Mouse (Mus musculus): Measurements from ENCODE around the gene Zdhhc18. TPM values are rescaled to one million over a fixed set of nuclear protein-coding genes. Genes with fewer than 3 reads are reported as not detected.

The Zdhhc18 gene
- polyA plus RNA-seq, 1 experiment from 2014 or later = 4.5 TPM

DNA sequence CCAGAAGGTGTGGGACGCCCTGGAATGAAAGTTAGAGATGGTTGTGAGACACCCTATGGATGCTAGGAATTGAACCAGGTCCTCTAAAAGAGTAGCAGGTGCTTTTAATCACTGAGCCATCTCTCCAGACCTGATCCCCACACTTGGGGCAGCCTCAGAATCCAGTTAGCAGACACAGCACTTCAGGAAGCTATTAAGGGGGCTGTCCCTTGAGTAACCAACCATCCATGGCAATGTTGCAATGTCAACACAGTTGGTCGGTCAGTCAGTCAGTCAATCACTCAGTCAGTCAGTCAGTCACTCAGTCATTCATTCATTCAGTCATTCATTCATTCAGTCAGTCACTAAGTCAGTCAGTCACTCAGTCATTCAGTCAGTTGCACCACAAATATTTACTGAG, 21.4 kb downstream of the Zdhhc18 start:
- H3K4me1 ChIP-seq = peaks cover 21% of the 10 kb centered on the region
- WGBS = 67% methylated on average over 2 of the region's 2 CpGs
- H3K4me2 ChIP-seq (replicated peaks) = no peak overlapping the region

DNA sequence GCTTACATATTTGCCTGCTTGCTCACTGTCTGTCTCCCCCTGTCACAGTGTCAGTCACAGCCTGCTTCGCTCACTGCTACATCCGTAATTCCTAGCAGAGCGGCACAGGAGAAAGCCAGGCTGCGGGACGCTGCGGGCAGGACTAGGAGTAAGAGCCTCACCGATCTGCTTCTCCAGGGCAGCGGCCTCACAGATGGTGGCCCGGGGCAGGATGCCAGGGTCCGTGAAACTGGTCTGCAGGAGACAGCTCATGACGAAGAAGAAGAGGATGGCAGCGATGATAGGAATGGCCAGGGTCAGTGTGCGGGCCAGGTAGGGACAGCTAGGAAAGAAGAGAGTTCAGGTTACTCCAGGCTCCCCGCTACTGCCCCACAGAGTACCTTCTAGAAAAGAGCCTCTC, 22.9 kb downstream of the Zdhhc18 start:
- Histone ChIP-seq H3K27ac (no peak overlapping the region), H3K36me3 (peaks cover 34% of the 10 kb centered on the region), H3K9ac (no peak overlapping the region), H3K9me3 (no peaks in the 10 kb centered on the region), H3K4me2 (replicated peaks) (no peak overlapping the region), H3K27me3 (no peaks in the 10 kb centered on the region), H3K4me1 (peaks cover 15% of the 10 kb centered on the region), H3K4me3 (no peak overlapping the region)
- WGBS = 90% methylated on average over 14 of the region's 14 CpGs
- ATAC-seq (ENCODE audit: insufficient number of reproducible peaks, insufficient read depth, low FRiP score, low TSS enrichment) = no peak

More for the DNA sequence above, 21.4 kb downstream of the Zdhhc18 start:
- Histone ChIP-seq H3K36me3 (peaks cover 34% of the 10 kb centered on the region), H3K9me3 (no peaks in the 10 kb centered on the region), H3K4me3 (no peak overlapping the region), H3K27ac (no peak overlapping the region), H3K9ac (no peak overlapping the region), H3K27me3 (no peaks in the 10 kb centered on the region)
- no peak for ATAC-seq (ENCODE audit: insufficient number of reproducible peaks, insufficient read depth, low FRiP score, low TSS enrichment)

DNA sequence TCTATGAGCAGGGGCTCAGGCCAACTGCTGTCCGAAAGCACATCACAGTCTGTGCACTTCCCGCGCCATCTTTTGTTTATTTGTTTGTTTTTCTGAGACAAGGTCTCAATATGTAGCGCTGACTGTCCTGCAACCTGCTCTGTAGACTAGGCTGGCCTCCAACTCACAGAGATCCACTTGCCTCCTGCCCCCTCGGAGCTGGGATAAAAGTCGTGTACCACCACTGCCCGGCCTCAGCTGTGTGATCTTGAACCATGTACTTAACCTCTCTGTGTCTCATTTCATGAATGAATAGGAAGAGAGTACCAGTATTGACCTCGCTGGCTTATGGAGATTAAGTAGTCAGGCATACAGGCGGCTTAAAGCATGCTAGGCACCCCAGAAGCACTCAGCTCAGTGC, 23.3 kb downstream of the Zdhhc18 start:
- Histone ChIP-seq H3K4me3 (no peak overlapping the region), H3K9ac (no peak overlapping the region), H3K4me2 (replicated peaks) (no peak overlapping the region), H3K4me1 (peaks cover 10% of the 10 kb centered on the region; the same call in 1 of the 2 replicates), H3K9me3 (no peaks in the 10 kb centered on the region), H3K27ac (no peak overlapping the region), H3K36me3 (peaks cover 34% of the 10 kb centered on the region), H3K27me3 (no peaks in the 10 kb centered on the region)
- no peak for ATAC-seq (ENCODE audit: insufficient number of reproducible peaks, insufficient read depth, low FRiP score, low TSS enrichment)
- WGBS = 91% methylated on average over 9 of the region's 9 CpGs

DNA sequence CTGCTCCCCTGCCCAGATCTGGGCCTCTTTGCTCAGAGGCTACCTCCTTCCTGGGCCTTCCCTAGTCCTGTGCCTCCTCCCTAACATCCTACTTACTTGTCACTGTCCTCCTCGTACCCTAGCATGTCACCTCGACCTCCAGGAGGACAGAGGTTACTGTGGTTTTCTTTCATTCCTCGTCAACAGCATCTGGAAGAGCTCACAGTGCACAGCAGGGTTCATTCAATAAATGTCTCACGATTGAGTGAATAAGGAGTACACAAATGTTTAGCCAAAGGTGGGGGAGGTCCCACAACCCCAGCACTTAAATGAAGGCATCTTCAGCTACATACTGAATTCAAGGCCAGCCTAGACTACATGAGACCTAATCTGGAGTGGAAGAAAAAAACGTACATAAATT, 23.7 kb downstream of the Zdhhc18 start:
- ATAC-seq (ENCODE audit: insufficient number of reproducible peaks, insufficient read depth, low FRiP score, low TSS enrichment) = no peak
- H3K27ac ChIP-seq = no peak overlapping the region
- no peak overlapping the region for H3K4me2 ChIP-seq (replicated peaks)
- H3K4me1 ChIP-seq = peaks cover 6% of the 10 kb centered on the region; the same call in 1 of the 2 replicates
- 44% methylated on average over 5 of the region's 5 CpGs for WGBS
- H3K27me3 ChIP-seq = no peaks in the 10 kb centered on the region
- H3K9me3 ChIP-seq = no peaks in the 10 kb centered on the region
- H3K4me3 ChIP-seq = no peak overlapping the region
- no peak overlapping the region for H3K9ac ChIP-seq
- H3K36me3 ChIP-seq = peaks cover 36% of the 10 kb centered on the region

DNA sequence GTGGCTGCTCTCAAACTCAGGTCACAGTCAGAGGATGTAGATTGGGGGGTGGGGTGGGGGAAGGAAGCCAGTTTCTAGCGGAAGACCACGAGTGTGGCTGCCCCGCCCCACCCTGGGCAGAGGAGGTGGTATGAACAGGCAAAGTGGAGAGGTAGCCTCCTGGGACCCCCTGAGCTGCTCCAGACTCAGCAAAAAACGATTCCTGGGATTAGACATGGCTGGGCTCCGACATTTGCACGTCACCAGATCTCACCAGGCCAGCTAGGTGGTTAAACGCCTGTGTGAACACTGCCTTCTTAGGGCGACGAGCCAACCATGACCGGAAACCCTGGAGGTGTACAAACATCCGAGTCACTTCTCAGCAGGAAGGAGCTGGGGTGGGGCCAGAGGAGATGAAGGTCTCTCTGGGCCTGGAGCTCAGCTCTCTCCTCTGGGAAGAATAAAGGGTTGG, 24.3 kb downstream of the Zdhhc18 start:
- peaks cover under 1% of the 10 kb centered on the region; the same call in 1 of the 2 replicates for H3K4me1 ChIP-seq
- 50% methylated on average over 11 of the region's 11 CpGs for WGBS
- H3K4me2 ChIP-seq (replicated peaks) = no peak overlapping the region
- H3K9ac ChIP-seq = no peak overlapping the region
- 0 out of 2 replicates have a peak overlapping the region, but pooled peaks have one; percentile 30 for H3K27ac ChIP-seq
- no peak overlapping the region for H3K4me3 ChIP-seq
- H3K27me3 ChIP-seq = no peaks in the 10 kb centered on the region
- H3K36me3 ChIP-seq = peaks cover 40% of the 10 kb centered on the region
- ATAC-seq (ENCODE audit: insufficient number of reproducible peaks, insufficient read depth, low FRiP score, low TSS enrichment) = no peak
- no peaks in the 10 kb centered on the region for H3K9me3 ChIP-seq

DNA sequence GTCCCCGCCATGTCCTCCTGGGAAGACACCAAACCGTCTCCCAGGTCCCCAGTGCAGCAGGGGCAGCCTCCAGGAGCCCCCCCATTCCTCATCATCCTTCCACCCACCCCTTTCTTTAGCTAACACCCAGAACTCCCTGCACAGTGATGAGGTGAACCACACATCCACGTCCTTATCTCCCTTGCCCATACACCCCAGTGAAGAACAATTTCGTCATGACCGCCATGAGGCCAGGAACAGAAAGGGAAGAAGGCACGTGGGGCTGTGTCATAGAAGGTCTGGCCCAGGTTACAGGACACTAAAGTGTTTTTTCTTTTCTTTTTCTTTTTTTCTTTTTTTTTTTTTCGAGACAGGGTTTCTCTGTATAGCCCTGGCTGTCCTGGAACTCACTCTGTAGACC, 25.1 kb downstream of the Zdhhc18 start:
- no peak overlapping the region for H3K9ac ChIP-seq
- no peak overlapping the region for H3K4me3 ChIP-seq
- H3K36me3 ChIP-seq = peaks cover 40% of the 10 kb centered on the region
- no peaks in the 10 kb centered on the region for H3K9me3 ChIP-seq
- H3K27ac ChIP-seq = no peak overlapping the region
- no peak for ATAC-seq (ENCODE audit: insufficient number of reproducible peaks, insufficient read depth, low FRiP score, low TSS enrichment)
- H3K4me1 ChIP-seq = no peaks in the 10 kb centered on the region; the same call in 1 of the 2 replicates
- WGBS = 93% methylated on average over 7 of the region's 7 CpGs
- H3K4me2 ChIP-seq (replicated peaks) = no peak overlapping the region
- H3K27me3 ChIP-seq = no peaks in the 10 kb centered on the region

DNA sequence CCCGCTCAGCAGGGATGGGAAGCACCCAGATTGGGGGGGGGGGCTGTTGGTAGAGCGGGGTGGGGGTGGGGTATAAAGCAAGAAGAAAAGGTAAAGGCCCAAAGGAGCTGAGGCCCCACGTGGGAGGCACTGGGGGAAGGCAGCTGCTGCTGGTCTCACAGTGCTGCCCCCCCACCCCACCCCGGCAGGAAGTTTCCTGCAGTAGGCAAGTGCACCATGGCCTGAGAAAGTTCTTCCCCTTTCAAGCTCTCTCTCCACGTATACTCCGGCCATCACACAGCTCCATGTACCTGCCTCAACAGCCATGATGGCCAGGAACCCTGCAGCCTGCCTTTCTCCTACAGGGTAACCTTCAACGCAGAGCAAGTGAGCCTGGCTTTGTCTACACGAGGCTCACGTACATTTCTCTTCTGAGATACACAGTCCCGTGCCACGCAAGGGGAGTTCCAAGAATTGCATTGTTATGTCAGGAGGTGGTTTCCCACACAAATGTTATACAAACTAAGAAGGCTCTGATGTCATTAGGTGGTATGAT, 27.7 kb downstream of the Zdhhc18 start:
- Histone ChIP-seq H3K36me3 (peaks cover 43% of the 10 kb centered on the region), H3K4me2 (replicated peaks) (no peak overlapping the region), H3K9ac (no peak overlapping the region), H3K4me1 (no peaks in the 10 kb centered on the region; the same call in 1 of the 2 replicates), H3K27me3 (no peaks in the 10 kb centered on the region), H3K9me3 (no peaks in the 10 kb centered on the region), H3K27ac (no peak overlapping the region), H3K4me3 (no peak overlapping the region)
- 70% methylated on average over 11 of the region's 11 CpGs for WGBS
- ATAC-seq (ENCODE audit: insufficient number of reproducible peaks, insufficient read depth, low FRiP score, low TSS enrichment) = no peak

DNA sequence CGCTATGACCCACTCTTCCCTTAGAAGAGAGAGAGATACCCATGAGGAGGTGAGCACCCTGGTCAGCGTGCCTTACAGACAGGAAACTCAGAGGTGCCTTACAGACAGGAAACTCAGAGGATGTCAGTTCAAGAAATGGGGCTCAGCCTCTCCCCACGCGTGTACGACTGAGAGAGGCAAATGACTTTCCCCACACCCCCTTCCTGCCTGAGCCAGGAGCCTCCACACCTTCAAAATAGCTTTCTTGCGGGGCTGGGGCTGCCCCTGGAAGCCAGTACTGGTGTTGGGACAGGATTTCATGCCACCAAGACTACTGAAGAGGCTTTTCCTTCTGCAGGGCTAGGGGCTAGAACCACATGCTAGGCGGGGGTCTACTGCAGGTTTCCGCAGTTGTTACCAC, 29.3 kb downstream of the Zdhhc18 start:
- Histone ChIP-seq H3K4me3 (no peak overlapping the region), H3K27ac (no peak overlapping the region), H3K9ac (no peak overlapping the region), H3K4me2 (replicated peaks) (no peak overlapping the region), H3K36me3 (peaks cover 32% of the 10 kb centered on the region), H3K9me3 (no peaks in the 10 kb centered on the region), H3K27me3 (no peaks in the 10 kb centered on the region), H3K4me1 (no peaks in the 10 kb centered on the region; the same call in 1 of the 2 replicates)
- no peak for ATAC-seq (ENCODE audit: insufficient number of reproducible peaks, insufficient read depth, low FRiP score, low TSS enrichment)
- WGBS = 86% methylated on average over 8 of the region's 8 CpGs

DNA sequence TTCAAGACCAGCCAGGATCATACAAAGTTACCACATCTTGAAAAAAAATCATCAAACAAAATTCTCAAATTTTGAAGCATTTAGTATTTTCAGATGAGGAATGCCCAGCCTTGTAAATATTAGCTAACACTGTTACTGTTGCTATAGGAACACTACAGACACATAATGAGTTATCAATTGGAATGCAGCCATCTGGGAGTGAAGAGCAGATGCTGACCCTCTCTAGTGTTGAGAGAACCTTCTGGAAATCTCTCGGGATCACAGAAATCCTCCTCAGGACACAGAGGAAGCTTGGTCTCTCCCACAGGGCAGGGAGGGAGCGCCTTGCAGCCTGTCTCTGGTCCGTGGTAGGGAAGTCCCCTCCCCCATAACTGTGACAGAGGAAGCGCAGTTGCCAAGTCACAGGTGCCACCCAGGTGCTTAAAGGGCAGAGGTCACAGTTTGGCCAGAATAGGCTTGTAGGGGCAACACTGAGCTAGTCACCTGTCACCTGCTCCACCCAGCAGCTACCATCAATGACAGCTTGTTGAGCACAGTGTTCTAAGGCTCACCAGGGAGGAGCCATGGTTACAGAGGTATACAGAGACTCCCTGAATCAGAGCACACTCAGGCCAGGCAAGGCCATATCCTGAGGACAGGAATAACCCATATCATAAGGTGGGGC, 30.3 kb downstream of the Zdhhc18 start:
- peaks cover 33% of the 10 kb centered on the region for H3K36me3 ChIP-seq
- WGBS = 72% methylated on average over 4 of the region's 4 CpGs

DNA sequence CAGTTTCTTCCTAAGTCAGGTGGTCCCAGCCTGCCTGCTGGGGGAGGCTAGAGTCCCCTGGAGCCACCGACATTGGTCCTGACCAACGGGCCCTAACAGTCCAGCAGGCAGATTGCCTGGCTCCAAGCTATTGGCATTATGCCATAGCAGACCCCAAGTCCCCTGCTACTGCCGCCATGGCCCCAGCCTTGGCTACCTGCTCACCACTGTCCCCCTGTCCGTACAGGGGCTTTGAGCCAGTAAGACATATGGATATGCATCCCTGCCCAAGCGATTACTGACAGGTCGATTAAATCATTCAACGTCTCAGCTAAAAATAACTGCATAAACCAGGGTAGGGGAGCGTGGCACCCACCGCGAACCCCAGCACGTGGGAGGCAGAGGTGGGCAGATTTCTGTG, 32.0 kb downstream of the Zdhhc18 start:
- Histone ChIP-seq H3K27ac (no peak overlapping the region), H3K36me3 (peaks cover 37% of the 10 kb centered on the region), H3K4me1 (no peaks in the 10 kb centered on the region), H3K4me2 (replicated peaks) (no peak overlapping the region), H3K4me3 (no peak overlapping the region), H3K9ac (no peak overlapping the region), H3K9me3 (no peaks in the 10 kb centered on the region), H3K27me3 (no peaks in the 10 kb centered on the region)
- no peak for ATAC-seq (ENCODE audit: insufficient number of reproducible peaks, insufficient read depth, low FRiP score, low TSS enrichment)
- 95% methylated on average over 11 of the region's 11 CpGs for WGBS

More for the DNA sequence above, 30.3 kb downstream of the Zdhhc18 start:
- Histone ChIP-seq H3K27ac (no peak overlapping the region), H3K4me1 (no peaks in the 10 kb centered on the region), H3K27me3 (no peaks in the 10 kb centered on the region), H3K4me2 (replicated peaks) (no peak overlapping the region), H3K4me3 (no peak overlapping the region), H3K9ac (no peak overlapping the region), H3K9me3 (no peaks in the 10 kb centered on the region)
- ATAC-seq (ENCODE audit: insufficient number of reproducible peaks, insufficient read depth, low FRiP score, low TSS enrichment) = no peak

DNA sequence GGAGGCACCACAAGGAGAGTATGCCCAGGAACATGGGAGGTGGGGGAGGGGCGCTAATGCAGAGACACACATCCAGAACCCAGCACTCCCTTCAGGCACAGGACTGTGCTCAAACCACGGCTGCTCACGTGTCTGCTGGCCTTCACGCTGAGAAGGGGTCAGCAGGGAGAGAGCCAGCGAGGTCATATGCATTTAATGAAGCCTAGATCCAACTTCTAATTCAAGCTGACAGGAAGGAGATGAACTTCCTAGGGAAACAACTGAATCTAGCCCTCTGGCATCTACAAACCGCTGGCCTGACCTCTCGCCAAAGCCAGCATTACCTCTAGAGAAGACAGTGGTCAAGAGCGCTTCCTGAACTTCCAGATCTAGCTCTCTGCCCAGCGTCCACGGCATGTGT, 34.5 kb downstream of the Zdhhc18 start:
- 67% methylated on average over 10 of the region's 10 CpGs for WGBS
- H3K4me2 ChIP-seq (replicated peaks) = no peak overlapping the region
- no peaks in the 10 kb centered on the region for H3K9me3 ChIP-seq

DNA sequence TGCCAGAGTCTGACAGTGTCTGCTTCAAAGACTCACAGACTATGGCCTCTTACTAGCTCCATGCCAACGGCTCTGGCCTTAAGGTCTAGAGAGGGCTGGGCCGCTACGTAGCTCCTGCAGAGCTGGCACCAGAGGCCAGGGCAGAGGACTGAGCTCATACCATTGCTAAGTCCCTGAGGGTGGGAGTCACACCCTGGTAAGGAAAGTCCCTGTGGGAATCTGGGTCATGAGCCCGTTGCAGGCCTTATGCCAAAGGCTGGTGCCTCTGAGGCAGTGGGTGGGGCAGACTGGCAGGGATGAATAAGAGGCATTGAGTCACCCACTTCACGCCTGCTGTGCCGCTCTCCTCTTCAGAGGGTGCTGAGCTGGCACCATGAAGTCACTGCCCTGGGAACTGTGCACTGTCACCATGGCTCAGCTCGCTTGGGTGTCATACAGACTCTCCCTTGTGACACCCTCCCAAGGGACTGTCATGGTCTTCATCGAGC, 35.6 kb downstream of the Zdhhc18 start:
- 92% methylated on average over 8 of the region's 8 CpGs for WGBS
- Histone ChIP-seq H3K4me3 (no peak overlapping the region), H3K36me3 (peaks cover 54% of the 10 kb centered on the region)

More for the DNA sequence above, 34.5 kb downstream of the Zdhhc18 start:
- Histone ChIP-seq H3K4me1 (no peaks in the 10 kb centered on the region), H3K27me3 (no peaks in the 10 kb centered on the region), H3K36me3 (peaks cover 46% of the 10 kb centered on the region), H3K9ac (no peak overlapping the region), H3K27ac (no peak overlapping the region), H3K4me3 (no peak overlapping the region)
- no peak for ATAC-seq (ENCODE audit: insufficient number of reproducible peaks, insufficient read depth, low FRiP score, low TSS enrichment)

More for the DNA sequence above, 35.6 kb downstream of the Zdhhc18 start:
- no peak overlapping the region for H3K27ac ChIP-seq
- no peak overlapping the region for H3K4me2 ChIP-seq (replicated peaks)
- ATAC-seq (ENCODE audit: insufficient number of reproducible peaks, insufficient read depth, low FRiP score, low TSS enrichment) = no peak
- no peak overlapping the region for H3K9ac ChIP-seq
- H3K9me3 ChIP-seq = no peaks in the 10 kb centered on the region
- no peaks in the 10 kb centered on the region for H3K4me1 ChIP-seq
- no peaks in the 10 kb centered on the region for H3K27me3 ChIP-seq
